ENCODE assay signal across 29 mouse cellular contexts in the genomic region with DNA sequence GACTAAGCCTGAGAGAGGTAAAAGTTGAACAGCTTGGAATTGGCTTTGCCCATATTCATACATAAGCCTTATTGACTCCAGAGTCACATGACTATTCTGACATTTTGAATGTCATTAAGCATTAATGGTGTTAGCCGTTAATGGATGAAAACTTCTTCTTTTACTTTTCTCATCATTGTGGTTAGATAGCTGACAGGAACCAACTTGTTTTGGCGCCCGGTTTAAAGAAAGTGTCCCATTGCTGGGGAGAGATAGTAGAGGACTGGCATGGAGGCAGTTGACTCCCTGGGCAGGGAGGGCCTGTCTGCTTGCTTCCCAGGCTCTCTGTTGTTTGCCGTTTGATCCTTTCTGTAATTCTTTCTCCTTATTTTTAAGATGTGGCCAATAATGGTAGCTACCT.
"Had no signal": no experiment of that assay in that cellular context is flagged by ENCODE, and none has a peak within 500 bp of the region (broad histone marks: within the 10 kb centered on the region; RNA-seq: fewer than 3 reads in every experiment).

No protein-coding gene starts in this region.

- H3K36me3 ChIP-seq: heart, embryonic 10.5 days; heart, embryonic 12.5 days; heart, embryonic 13.5 days; heart, embryonic 15.5 days; hindbrain, embryonic 10.5 days; hindbrain, embryonic 12.5 days; hindbrain, embryonic 13.5 days; hindbrain, embryonic 15.5 days; intestine, embryonic 15.5 days; kidney, embryonic 15.5 days had no signal

- H3K9me3 ChIP-seq: heart, embryonic 10.5 days; heart, embryonic 12.5 days; heart, embryonic 13.5 days; heart, embryonic 15.5 days; hindbrain, embryonic 10.5 days; hindbrain, embryonic 12.5 days; hindbrain, embryonic 13.5 days; hindbrain, embryonic 15.5 days; intestine, embryonic 15.5 days; kidney, embryonic 15.5 days had no signal

- H3K27me3 ChIP-seq: heart, embryonic 12.5 days; heart, embryonic 13.5 days; heart, embryonic 15.5 days; hindbrain, embryonic 12.5 days; hindbrain, embryonic 13.5 days; hindbrain, embryonic 15.5 days; intestine, embryonic 15.5 days had no signal

- H3K9ac ChIP-seq: heart, embryonic 12.5 days; heart, embryonic 13.5 days; heart, embryonic 15.5 days; hindbrain, embryonic 12.5 days; hindbrain, embryonic 13.5 days; hindbrain, embryonic 14.5 days; hindbrain, embryonic 15.5 days; intestine, embryonic 15.5 days; kidney, embryonic 15.5 days had no signal

- DNase-seq: heart, postnatal 14 days; heart, postnatal 36 days; heart, postnatal 4 days; kidney, adult 11 months; kidney, adult 18-20 months; kidney, adult 2 months; kidney, adult 8-10 months; kidney, adult 9 months; kidney, postnatal 10 days; kidney, postnatal 14 days; kidney, postnatal 25 days; kidney, postnatal 36 days; kidney, postnatal 4 days; layer of hippocampus, adult 9-11 months; layer of hippocampus, postnatal 36 days had no signal

- H3K27ac ChIP-seq: heart, embryonic 10.5 days; heart, embryonic 13.5 days; heart, embryonic 15.5 days; hindbrain, embryonic 10.5 days; hindbrain, embryonic 12.5 days; hindbrain, embryonic 13.5 days; hindbrain, embryonic 14.5 days; hindbrain, embryonic 15.5 days; hindbrain, postnatal 0 days; intestine, embryonic 15.5 days; kidney, embryonic 15.5 days; kidney, postnatal 0 days; left cerebral cortex, adult 2 months had no signal

- H3K4me1 ChIP-seq: intestine, embryonic 15.5 days had no signal

- H3K4me3 ChIP-seq: heart, embryonic 10.5 days; heart, embryonic 12.5 days; heart, embryonic 13.5 days; heart, embryonic 15.5 days; hindbrain, embryonic 10.5 days; hindbrain, embryonic 12.5 days; hindbrain, embryonic 13.5 days; hindbrain, embryonic 15.5 days; intestine, embryonic 15.5 days; kidney, embryonic 15.5 days; left cerebral cortex, adult 2 months had no signal
